Mouse (Mus musculus) hindbrain, embryonic 13.5 days (tissue): ENCODE measurements around the gene Plek2. TPM values are rescaled to one million over a fixed set of nuclear protein-coding genes. Genes with fewer than 3 reads are reported as not detected.
"Not testable (repeated sequence)": the region's sequence is repeated elsewhere in the genome, so short reads cannot be mapped to it uniquely, and the experiment has no call there.

ENCODE experiments used
- ATAC-seq: fragments of 200-750 bp; cut with Nextera tagmentation; 2 replicates; pipeline ENCODE4 v1.8.0; 2017; ENCODE audit warnings: moderate TSS enrichment; ENCODE audit not compliant: low FRiP score
- H3K27ac ChIP-seq: fragments of 300-500 bp; sonication (generic); 2 replicates; pipeline ENCODE4 v1.5.1; 2015; ENCODE audit warnings: inconsistent platforms, mild to moderate bottlenecking, moderate library complexity
- H3K27me3 ChIP-seq: fragments of 300-500 bp; sonication (generic); 2 replicates; pipeline ENCODE4 v1.6.1; 2015; ENCODE audit warnings: mild to moderate bottlenecking, inconsistent platforms
- H3K36me3 ChIP-seq: fragments of 300-500 bp; sonication (generic); 2 replicates; pipeline ENCODE4 v1.6.1; 2015; ENCODE audit warnings: mild to moderate bottlenecking, inconsistent platforms
- H3K4me1 ChIP-seq: fragments of 300-500 bp; sonication (generic); replicated peaks from 2 replicates; pipeline ENCODE4 v1.6.1; 2015; ENCODE audit warnings: inconsistent platforms
- H3K4me2 ChIP-seq: fragments of 300-500 bp; sonication (generic); 2 replicates; pipeline ENCODE4 v1.6.1; 2015; ENCODE audit warnings: inconsistent platforms, mild to moderate bottlenecking, moderate library complexity
- H3K4me3 ChIP-seq: fragments of 300-500 bp; sonication (generic); 2 replicates; pipeline ENCODE4 v1.5.1; 2015; ENCODE audit warnings: mild to moderate bottlenecking, inconsistent platforms
- H3K9ac ChIP-seq: fragments of 300-500 bp; sonication (generic); 2 replicates; pipeline ENCODE4 v1.6.1; 2015; ENCODE audit warnings: mild to moderate bottlenecking, inconsistent platforms
- H3K9me3 ChIP-seq: fragments of 300-500 bp; sonication (generic); 2 replicates; pipeline ENCODE4 v1.6.1; 2016; ENCODE audit warnings: inconsistent platforms
- WGBS: fragments of 180-500 bp; shearing (Covaris S2); methylation state at CpG from one replicate; pipeline ENCODE4 v1.1.7; 2015; 5-methylcytosine and 5-hydroxymethylcytosine counted together
- polyA plus RNA-seq: library from polyadenylated mRNA; unstranded; fragments of >200 nt; fragmentation: Nextera tagmentation; extraction: Ambion mirVana; gene quantifications from 2 replicates; pipeline ENCODE4 v1.2.1, GENCODE M21; 2015

The Plek2 gene
- polyA plus RNA-seq, 1 experiment from 2014 or later: 1.1 TPM

DNA sequence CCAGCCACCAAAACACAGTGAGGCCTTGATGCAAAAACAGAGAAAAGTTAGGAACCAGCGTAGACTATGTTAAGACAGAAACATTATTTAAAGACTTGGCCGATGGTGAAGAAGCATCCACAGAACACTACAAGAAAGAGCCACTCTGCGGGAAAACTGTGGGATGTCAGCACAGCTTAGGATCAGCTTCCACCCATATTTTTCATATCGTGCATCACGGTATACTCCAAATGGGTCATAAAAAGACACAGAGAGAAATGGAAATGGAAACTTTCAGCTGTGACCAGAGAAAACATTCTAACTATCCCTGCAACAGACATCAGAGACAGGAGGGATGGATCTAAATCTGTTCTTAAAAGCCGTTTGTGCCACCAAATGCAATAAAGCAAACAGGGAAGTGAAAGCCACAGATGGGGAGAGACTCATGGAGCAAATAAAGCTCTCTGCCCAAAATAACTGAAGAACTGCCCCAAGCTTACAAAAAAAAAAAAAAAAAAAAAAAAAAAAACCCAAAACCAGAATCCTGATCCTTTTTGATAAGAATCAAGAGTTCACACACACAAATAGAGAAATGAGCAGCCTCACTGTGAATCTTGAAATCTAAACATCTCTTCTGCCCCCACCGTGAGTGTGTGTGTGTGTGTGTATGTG, 16.9 kb upstream of the Plek2 start:
- no peak for ATAC-seq
- Histone ChIP-seq H3K4me3 (no peak overlapping the region), H3K9ac (no peak overlapping the region), H3K9me3 (no peaks in the 10 kb centered on the region), H3K27me3 (no peaks in the 10 kb centered on the region), H3K27ac (no peak overlapping the region), H3K4me1 (0 out of 2 replicates have a peak, but pooled peaks cover 5% of the 10 kb centered on the region), H3K36me3 (no peaks in the 10 kb centered on the region), H3K4me2 (no peak overlapping the region)
- WGBS: 94% methylated on average over 7 of the region's 7 CpGs

DNA sequence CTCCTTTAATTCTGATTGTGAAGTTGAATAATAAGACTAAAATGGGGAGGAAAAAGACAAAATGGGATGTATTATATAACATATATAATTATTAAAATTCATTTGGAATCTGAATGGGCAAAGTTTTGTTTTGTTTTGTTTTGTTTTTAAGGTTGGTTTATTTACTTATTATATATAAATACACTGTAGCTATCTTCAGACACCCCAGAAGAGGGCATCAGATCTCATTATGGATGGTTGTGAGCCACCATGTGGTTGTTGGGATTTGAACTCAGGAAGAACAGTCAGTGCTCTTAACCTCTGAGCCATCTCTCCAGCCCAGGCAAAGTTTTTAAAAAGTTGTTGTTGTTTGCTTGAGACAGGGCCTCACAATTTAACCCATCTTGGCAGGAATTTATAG, 16.2 kb upstream of the Plek2 start:
- H3K4me2 ChIP-seq, H3K27ac ChIP-seq, ATAC-seq, H3K4me3 ChIP-seq, H3K9ac ChIP-seq, H3K4me1 ChIP-seq, H3K9me3 ChIP-seq, H3K27me3 ChIP-seq, H3K36me3 ChIP-seq: not testable (repeated sequence)

DNA sequence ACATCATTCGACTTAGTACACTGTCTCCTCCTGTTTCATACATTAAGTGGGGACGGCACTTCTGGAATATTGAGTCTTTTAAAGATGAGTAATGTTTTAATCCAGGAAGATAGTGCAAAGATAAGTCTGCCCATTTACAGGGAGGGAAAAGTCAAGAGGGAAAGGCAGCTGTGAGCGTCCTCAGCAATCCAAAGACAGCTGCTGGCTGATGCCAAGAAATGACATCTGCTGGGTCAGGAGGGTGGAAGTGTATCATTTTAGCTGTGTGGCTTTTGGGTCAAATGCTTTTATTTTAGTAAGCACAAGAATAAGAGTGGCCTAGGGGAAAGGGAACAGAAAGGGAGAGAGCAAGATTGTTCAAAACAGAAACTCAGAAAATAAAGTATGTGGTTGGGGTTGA, 15.3 kb upstream of the Plek2 start:
- Histone ChIP-seq H3K4me1 (0 out of 2 replicates have a peak, but pooled peaks cover 5% of the 10 kb centered on the region), H3K9ac (no peak overlapping the region), H3K36me3 (no peaks in the 10 kb centered on the region), H3K4me3 (no peak overlapping the region), H3K4me2 (no peak overlapping the region), H3K27ac (no peak overlapping the region), H3K27me3 (no peaks in the 10 kb centered on the region), H3K9me3 (no peaks in the 10 kb centered on the region)
- no peak for ATAC-seq
- 86% methylated on average over 3 of the region's 3 CpGs for WGBS

DNA sequence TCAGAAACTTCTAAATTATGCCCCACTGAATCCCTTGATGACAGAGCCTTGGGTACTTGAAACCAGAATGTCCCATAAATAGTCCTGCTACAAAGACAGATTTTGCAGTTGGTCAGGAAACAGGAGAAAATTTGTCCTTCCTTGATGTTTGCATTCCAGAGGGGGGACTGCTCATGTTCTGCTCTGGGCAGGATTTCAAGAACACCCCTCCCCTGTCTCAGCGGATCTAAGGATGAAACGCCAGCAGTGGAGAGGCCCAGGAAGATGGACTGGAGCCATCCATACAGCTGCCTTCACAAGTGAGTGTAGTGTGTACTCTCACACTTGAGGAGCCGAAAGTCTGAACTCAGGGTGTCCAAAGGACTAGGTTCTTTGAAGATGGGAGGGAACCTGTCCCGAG, 14.7 kb upstream of the Plek2 start:
- no peaks in the 10 kb centered on the region for H3K27me3 ChIP-seq
- H3K4me3 ChIP-seq: no peak overlapping the region
- no peak overlapping the region for H3K4me2 ChIP-seq
- H3K9me3 ChIP-seq: no peaks in the 10 kb centered on the region
- H3K27ac ChIP-seq: no peak overlapping the region
- H3K9ac ChIP-seq: no peak overlapping the region
- 82% methylated on average over 4 of the region's 4 CpGs for WGBS
- ATAC-seq: no peak
- 0 out of 2 replicates have a peak, but pooled peaks cover 5% of the 10 kb centered on the region for H3K4me1 ChIP-seq
- H3K36me3 ChIP-seq: no peaks in the 10 kb centered on the region

- no peak overlapping the region for H3K9ac ChIP-seq
- peak; percentile 81 for ATAC-seq
- 0 out of 2 replicates have a peak, but pooled peaks cover 5% of the 10 kb centered on the region for H3K4me1 ChIP-seq
- H3K27me3 ChIP-seq: peaks cover 2% of the 10 kb centered on the region
- H3K36me3 ChIP-seq: no peaks in the 10 kb centered on the region
- H3K9me3 ChIP-seq: no peaks in the 10 kb centered on the region
- no peak overlapping the region for H3K4me3 ChIP-seq
- WGBS: 39% methylated on average over 16 of the region's 16 CpGs
- H3K27ac ChIP-seq: no peak overlapping the region
- H3K4me2 ChIP-seq: peak overlapping the region; percentile 40
Observed at GRCm38 (mm10) chr12:78919079-78919712, 12.4 kb upstream of the Plek2 start.

- whole genome bisulfite sequencing: 13% methylated on average over 11 of the region's 11 CpGs
- H3K4me3 ChIP-seq: peak overlapping the region; percentile 16; the same call in 1 of the 2 replicates
- H3K9ac ChIP-seq: peak overlapping the region; percentile 51; the same call in 1 of the 2 replicates
- peak overlapping the region; percentile 40 for H3K4me2 ChIP-seq
- 0 out of 2 replicates have a peak, but pooled peaks cover 5% of the 10 kb centered on the region for H3K4me1 ChIP-seq
- H3K36me3 ChIP-seq: no peaks in the 10 kb centered on the region
- peaks cover 10% of the 10 kb centered on the region for H3K27me3 ChIP-seq
- peak; percentile 75 for ATAC-seq
- H3K27ac ChIP-seq: no peak overlapping the region
- no peaks in the 10 kb centered on the region for H3K9me3 ChIP-seq
Observed at GRCm38 (mm10) chr12:78918227-78919078, 11.7 kb upstream of the Plek2 start.

DNA sequence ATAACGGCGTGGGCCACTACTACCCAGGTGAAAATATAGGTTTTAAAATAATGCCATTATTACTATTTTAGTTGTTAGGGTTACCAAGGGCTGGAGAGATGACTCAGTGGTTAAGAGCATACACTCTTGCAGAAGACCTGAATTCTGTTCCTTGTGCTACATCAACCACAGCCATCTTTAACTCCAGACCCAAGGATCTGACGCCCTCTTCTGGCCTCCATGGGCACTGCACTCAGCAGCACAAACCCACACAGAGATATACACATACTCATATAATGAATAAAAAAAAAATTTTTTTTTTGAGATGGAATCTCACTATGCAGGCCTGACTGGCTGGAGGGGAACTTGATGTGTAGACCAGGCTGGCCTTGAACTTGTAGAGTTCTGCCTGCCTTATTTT, 9.5 kb upstream of the Plek2 start:
- no peak overlapping the region for H3K4me2 ChIP-seq
- no peak overlapping the region for H3K4me3 ChIP-seq
- no peak overlapping the region for H3K27ac ChIP-seq
- no peak for ATAC-seq
- H3K36me3 ChIP-seq: no peaks in the 10 kb centered on the region
- no peak overlapping the region for H3K9ac ChIP-seq
- 76% methylated on average over 3 of the region's 3 CpGs for WGBS
- no peaks in the 10 kb centered on the region for H3K9me3 ChIP-seq
- H3K4me1 ChIP-seq: peaks cover 15% of the 10 kb centered on the region
- H3K27me3 ChIP-seq: peaks cover 30% of the 10 kb centered on the region

DNA sequence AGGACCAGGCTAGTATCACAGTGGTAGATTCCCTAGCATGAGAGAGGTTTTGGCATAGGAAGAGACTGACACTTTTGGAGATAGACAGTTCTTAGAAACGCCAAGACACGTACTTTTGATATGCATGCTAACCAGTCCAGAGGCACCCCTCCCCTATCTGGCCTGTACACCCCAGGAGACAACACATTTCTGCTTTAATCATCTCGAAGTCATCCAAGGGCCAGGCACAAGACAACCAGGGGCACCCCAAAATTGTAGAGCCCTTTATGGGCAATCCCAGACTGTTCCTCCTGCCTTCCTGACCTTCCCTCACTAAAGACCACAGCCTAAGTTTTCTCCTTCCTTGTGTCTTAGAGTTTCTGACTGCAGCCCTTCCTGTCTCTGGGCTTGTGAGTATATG, 8.8 kb upstream of the Plek2 start:
- no peak for ATAC-seq
- H3K4me3 ChIP-seq: no peak overlapping the region
- H3K9ac ChIP-seq: no peak overlapping the region
- WGBS: 89% methylated on average over 3 of the region's 3 CpGs
- peaks cover 20% of the 10 kb centered on the region for H3K4me1 ChIP-seq
- no peak overlapping the region for H3K4me2 ChIP-seq
- peaks cover 37% of the 10 kb centered on the region for H3K27me3 ChIP-seq
- no peak overlapping the region for H3K27ac ChIP-seq
- no peaks in the 10 kb centered on the region for H3K9me3 ChIP-seq
- no peaks in the 10 kb centered on the region for H3K36me3 ChIP-seq

DNA sequence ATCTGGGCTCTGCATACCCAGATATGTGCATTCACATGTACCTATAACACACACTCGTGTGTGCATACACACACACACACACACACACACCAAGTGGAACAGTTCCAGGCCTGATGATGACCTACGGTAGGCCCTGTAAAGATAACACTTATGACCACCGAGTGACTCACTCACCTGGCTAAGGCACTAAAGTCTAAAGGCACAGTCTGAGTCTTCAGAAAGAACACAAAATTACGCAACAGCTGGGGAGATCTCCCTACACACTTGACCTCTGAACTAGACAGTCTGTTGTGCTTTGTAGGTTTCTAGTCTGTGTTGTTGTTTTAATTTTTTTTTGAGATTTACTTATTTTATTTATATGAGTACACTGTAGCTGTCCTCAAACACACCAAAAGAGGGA, 7.7 kb upstream of the Plek2 start:
- Histone ChIP-seq H3K36me3 (no peaks in the 10 kb centered on the region), H3K9me3 (no peaks in the 10 kb centered on the region), H3K27ac (no peak overlapping the region), H3K4me1 (peaks cover 20% of the 10 kb centered on the region), H3K4me3 (no peak overlapping the region), H3K4me2 (no peak overlapping the region), H3K27me3 (peaks cover 48% of the 10 kb centered on the region), H3K9ac (no peak overlapping the region)
- 89% methylated on average over 4 of the region's 4 CpGs for WGBS
- ATAC-seq: no peak

GRCm38 (mm10) chr12:78911707-78912417, 5.1 kb upstream of the Plek2 start:
- peak overlapping the region; percentile 33 for H3K4me3 ChIP-seq
- under 1% methylated on average over 37 of the region's 37 CpGs for WGBS
- peak overlapping the region; percentile 64 for H3K9ac ChIP-seq
- H3K9me3 ChIP-seq: no peaks in the 10 kb centered on the region
- no peak overlapping the region for H3K27ac ChIP-seq
- no peak for ATAC-seq
- no peaks in the 10 kb centered on the region for H3K36me3 ChIP-seq
- peaks cover 73% of the 10 kb centered on the region for H3K27me3 ChIP-seq
- H3K4me1 ChIP-seq: peaks cover 18% of the 10 kb centered on the region
- peak overlapping the region; percentile 59 for H3K4me2 ChIP-seq

DNA sequence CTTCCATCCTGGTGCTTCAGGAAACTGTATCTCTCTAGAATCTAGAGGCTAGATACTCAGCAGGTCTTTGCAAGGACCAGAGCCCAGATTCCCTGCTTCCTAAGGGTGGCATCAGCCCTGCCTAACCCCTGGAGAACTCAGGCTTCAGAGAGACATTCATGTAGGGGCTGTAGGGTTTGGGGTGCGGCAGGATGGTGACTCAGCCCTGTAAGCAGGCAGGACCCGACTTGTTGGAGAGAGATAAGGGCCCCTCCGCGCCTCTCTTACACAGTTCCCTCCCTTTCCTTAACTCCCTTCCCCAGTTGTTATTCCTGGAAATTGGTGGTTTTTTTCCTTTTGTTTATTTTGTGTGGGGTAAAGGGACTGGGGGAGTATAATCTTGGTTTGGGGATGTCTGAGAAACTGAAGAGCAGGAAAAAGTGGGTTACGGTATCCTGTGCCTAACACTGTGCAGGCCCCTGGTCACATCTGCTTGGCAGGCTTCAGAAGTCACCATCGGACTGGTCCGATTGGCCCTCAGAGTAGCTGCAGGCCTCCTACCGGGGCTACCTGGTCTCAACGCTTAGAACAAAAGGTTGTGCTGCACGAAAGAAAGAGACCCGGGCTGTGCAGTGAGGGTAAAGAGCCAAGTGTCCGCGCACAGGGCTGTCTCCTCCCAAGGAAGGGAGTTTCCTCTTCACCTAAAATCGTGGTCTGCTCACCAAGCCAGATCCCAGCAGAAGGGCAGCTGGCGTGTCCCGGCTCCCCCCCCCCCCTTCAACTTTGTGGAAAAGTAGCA, 4.1 kb upstream of the Plek2 start:
- ATAC-seq: no peak
- Histone ChIP-seq H3K4me2 (peak overlapping the region; percentile 59), H3K4me3 (peak overlapping the region; percentile 33), H3K4me1 (peaks cover 23% of the 10 kb centered on the region), H3K27ac (no peak overlapping the region), H3K36me3 (no peaks in the 10 kb centered on the region), H3K27me3 (peaks cover 83% of the 10 kb centered on the region), H3K9me3 (no peaks in the 10 kb centered on the region), H3K9ac (peak overlapping the region; percentile 64; the same call in 1 of the 2 replicates)
- WGBS: 10% methylated on average over 16 of the region's 16 CpGs
